8 mouse cellular contexts compared by ENCODE assay signal in genomic region chr13:111488651-111489501, GRCm38 (mm10). TPM values are rescaled to one million over a fixed set of nuclear protein-coding genes. Genes with fewer than 3 reads are reported as not detected.
A peak's percentile ranks its signal among the peaks of the same experiment; 100 is the strongest.
DNase-seq lines count a peak whose midpoint lies in the region; ATAC-seq and TF ChIP-seq lines count a peak whose summit lies in the region.

No protein-coding gene starts in this region.

- peak overlapping the region; percentile 99 for H3K9ac ChIP-seq in heart, embryonic 13.5 days
- peak overlapping the region; percentile 99 for H3K9ac ChIP-seq in liver, embryonic 15.5 days
- peak overlapping the region; percentile 74 for H3K9ac ChIP-seq in neural tube, embryonic 15.5 days (replicated peaks)

- no peaks in the 10 kb centered on the region for H3K9me3 ChIP-seq in heart, embryonic 13.5 days
- no peaks in the 10 kb centered on the region for H3K9me3 ChIP-seq in liver, embryonic 15.5 days (replicated peaks)
- H3K9me3 ChIP-seq in neural tube, embryonic 15.5 days (replicated peaks): no peaks in the 10 kb centered on the region

- peak; percentile 9; the same call in 1 of the 2 replicates for ATAC-seq in erythroid progenitor cell, adult 5-6 weeks (replicated peaks; ENCODE audit: low FRiP score, poor library complexity, severe bottlenecking)
- ATAC-seq in heart, embryonic 13.5 days (ENCODE audit: extremely low read depth, insufficient number of reproducible peaks, low FRiP score, low TSS enrichment): peak; percentile 4
- peak; percentile 0; the same call in 1 of the 2 replicates for ATAC-seq in liver, embryonic 15.5 days (ENCODE audit: insufficient read depth)
- ATAC-seq in neural tube, embryonic 15.5 days (ENCODE audit: low FRiP score): peak; percentile 0

- H3K4me2 ChIP-seq in heart, embryonic 13.5 days: peak overlapping the region; percentile 88
- H3K4me2 ChIP-seq in liver, embryonic 15.5 days: peak overlapping the region; percentile 83
- H3K4me2 ChIP-seq in neural tube, embryonic 15.5 days: peak overlapping the region; percentile 86

- H3K4me3 ChIP-seq in heart, embryonic 13.5 days: peak overlapping the region; percentile 98
- peak overlapping the region; percentile 100 for H3K4me3 ChIP-seq in liver, embryonic 15.5 days (replicated peaks)
- peak overlapping the region; percentile 85 for H3K4me3 ChIP-seq in neural tube, embryonic 15.5 days (replicated peaks)

- peak; percentile 12 to 18 for DNase-seq in CD8-positive naive resting alpha-beta T cell, adult 2 months (ENCODE audit: low read depth in 2 of 2, low spot score in 2 of 2)
- peak; percentile 58 for DNase-seq in brain, embryonic 14.5 days (ENCODE audit: low read depth)
- DNase-seq in kidney, postnatal 10 days: peak; percentile 63
- peak; percentile 73 for DNase-seq in testis, postnatal 10 days (ENCODE audit: low spot score)

- H3K27ac ChIP-seq in heart, embryonic 13.5 days (replicated peaks): peak overlapping the region; percentile 99
- H3K27ac ChIP-seq in liver, embryonic 15.5 days (replicated peaks): peak overlapping the region; percentile 99
- H3K27ac ChIP-seq in neural tube, embryonic 15.5 days (replicated peaks): peak overlapping the region; percentile 99

- TF ChIP-seq POLR2A in brain, embryonic 14.5 days (IDR thresholded peaks at IDR 0.05; ENCODE audit: borderline replicate concordance, extremely low read depth, insufficient read depth, insufficient read length, poor library complexity, severe bottlenecking): no peak

- TF ChIP-seq CTCF in brain, embryonic 14.5 days (IDR thresholded peaks at IDR 0.05; ENCODE audit: borderline replicate concordance, extremely low read depth, insufficient read depth, insufficient read length): no peak

- H3K36me3 ChIP-seq in heart, embryonic 13.5 days: peaks cover 5% of the 10 kb centered on the region; the same call in 1 of the 2 replicates
- H3K36me3 ChIP-seq in liver, embryonic 15.5 days (replicated peaks): peaks cover 7% of the 10 kb centered on the region
- H3K36me3 ChIP-seq in neural tube, embryonic 15.5 days: no peaks in the 10 kb centered on the region

- H3K4me1 ChIP-seq in heart, embryonic 13.5 days: peaks cover 40% of the 10 kb centered on the region
- H3K4me1 ChIP-seq in liver, embryonic 15.5 days (replicated peaks): peaks cover 35% of the 10 kb centered on the region
- H3K4me1 ChIP-seq in neural tube, embryonic 15.5 days: peaks cover 40% of the 10 kb centered on the region

- peaks cover 25% of the 10 kb centered on the region for H3K27me3 ChIP-seq in heart, embryonic 13.5 days (replicated peaks)
- H3K27me3 ChIP-seq in liver, embryonic 15.5 days: peaks cover 27% of the 10 kb centered on the region
- H3K27me3 ChIP-seq in neural tube, embryonic 15.5 days (replicated peaks): peaks cover 19% of the 10 kb centered on the region

- under 1% methylated on average over 75 of the region's 98 CpGs for WGBS in heart, embryonic 13.5 days
- WGBS in liver, embryonic 15.5 days (ENCODE audit: insufficient replicate concordance): under 1% methylated on average over 77 of the region's 98 CpGs
- under 1% methylated on average over 79 of the region's 98 CpGs for WGBS in neural tube, embryonic 15.5 days

RNA-seq across cellular contexts. Expression of gene Gpbp1, which starts 1.0 kb away (rescaled TPM):
- polyA plus RNA-seq in brain, embryonic 14.5 days (2012; rRNA removed): 44.2 and 55.3 TPM in 2 replicates
- total RNA-seq in erythroid progenitor cell, adult 5-6 weeks (2015; ENCODE audit: low replicate concordance): 108 and 133 TPM in 2 replicates
- total RNA-seq in erythroid progenitor cell, adult 5-6 weeks (2017; ENCODE audit: low replicate concordance): 164 and 201 TPM in 2 replicates
- polyA plus RNA-seq in heart, embryonic 13.5 days (2015; fragmentation: Nextera tagmentation; extraction: Ambion mirVana): 47.3 and 47.8 TPM in 2 replicates
- polyA plus RNA-seq in liver, embryonic 15.5 days (2015; fragmentation: Nextera tagmentation; extraction: Ambion mirVana): 31.6 and 35.5 TPM in 2 replicates
- 80.8 and 84.0 TPM in 2 replicates for polyA plus RNA-seq in neural tube, embryonic 15.5 days (2015; fragmentation: Nextera tagmentation; extraction: Ambion mirVana)

Comparison
In these comparisons a context has a peak if more than half of its experiments do, and no peak if none do; other contexts are left out.
1. Peak in every context shown above with its lines: DNase-seq, ATAC-seq, H3K4me3 ChIP-seq and H3K27ac ChIP-seq.
2. DNase-seq: peak in every context shown above with its lines; median percentile 73 in testis, postnatal 10 days; 63 in kidney, postnatal 10 days; 58 in brain, embryonic 14.5 days; 15 in CD8-positive naive resting alpha-beta T cell, adult 2 months.